Mouse (Mus musculus): ENCODE data around the gene Tnk2. TPM values are rescaled to one million over a fixed set of nuclear protein-coding genes. Genes with fewer than 3 reads are reported as not detected.

Gene Tnk2
- polyA plus RNA-seq, 1 experiment = 35.8 TPM

DNA sequence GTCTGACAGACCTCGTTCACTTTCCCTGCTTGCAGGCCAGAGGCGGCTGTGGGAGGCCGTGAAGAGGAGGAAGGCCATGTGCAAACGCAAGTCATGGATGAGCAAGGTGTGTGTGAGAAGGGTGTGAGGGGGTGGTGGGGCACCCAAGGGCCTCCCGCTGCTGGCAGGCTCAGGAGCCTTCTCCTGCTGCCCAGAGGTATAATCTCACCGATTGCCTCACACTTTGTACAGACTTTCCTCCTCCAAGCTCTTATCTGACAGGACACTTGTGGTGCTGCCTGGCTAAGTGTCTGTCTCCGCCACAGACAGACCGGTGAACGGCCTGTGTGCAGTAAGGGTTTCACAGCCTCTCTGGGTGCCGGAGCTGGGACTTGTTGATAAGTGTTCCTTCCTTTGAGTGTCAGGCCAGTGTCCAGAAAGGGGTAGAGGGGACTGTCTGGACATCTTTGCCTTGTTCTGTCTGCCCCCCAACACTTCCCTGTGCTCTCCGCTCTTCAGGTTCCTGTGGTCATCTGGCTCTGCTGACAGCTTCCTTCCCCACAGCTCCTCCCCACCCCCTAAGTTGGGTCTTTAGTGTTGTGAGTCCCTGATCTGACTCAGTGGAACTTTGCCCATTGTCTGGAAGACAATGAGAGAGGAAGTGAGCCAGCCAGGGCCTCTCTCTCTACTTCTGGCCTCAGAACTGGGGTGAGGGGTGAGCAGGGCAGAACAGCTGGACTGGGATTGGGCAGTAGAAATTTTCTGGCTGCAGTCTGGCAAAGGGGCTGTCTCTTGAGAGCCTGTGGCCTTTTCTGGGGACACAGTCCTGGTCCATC is 22.4 kb downstream of the Tnk2 start:
- Histone ChIP-seq H3K27me3 (replicated peaks; ENCODE audit: control insufficient read depth, insufficient read depth, low read length) (no peaks in the 10 kb centered on the region), H3K27ac (ENCODE audit: insufficient read depth, low read depth, low read length) (peak overlapping the region; percentile 43), H3K4me3 (ENCODE audit: insufficient read depth, low read depth, low read length) (no peak overlapping the region), H3K4me1 (ENCODE audit: control insufficient read depth, insufficient read depth, low read length) (peaks cover 4% of the 10 kb centered on the region; the same call in 1 of the 2 replicates), H3K36me3 (ENCODE audit: control insufficient read depth, insufficient read depth, low read length) (no peaks in the 10 kb centered on the region)
- DNase-seq = peak; percentile 79
- WGBS = 71% methylated on average over 11 of the region's 11 CpGs
- no peak for TF ChIP-seq POLR2A (IDR thresholded peaks at IDR 0.05; ENCODE audit: low read depth, low read length)
- TF ChIP-seq CTCF (conservative IDR thresholded peaks at IDR 0.05; ENCODE audit: insufficient read depth, insufficient read length, low read depth, low read length) = no peak

DNA sequence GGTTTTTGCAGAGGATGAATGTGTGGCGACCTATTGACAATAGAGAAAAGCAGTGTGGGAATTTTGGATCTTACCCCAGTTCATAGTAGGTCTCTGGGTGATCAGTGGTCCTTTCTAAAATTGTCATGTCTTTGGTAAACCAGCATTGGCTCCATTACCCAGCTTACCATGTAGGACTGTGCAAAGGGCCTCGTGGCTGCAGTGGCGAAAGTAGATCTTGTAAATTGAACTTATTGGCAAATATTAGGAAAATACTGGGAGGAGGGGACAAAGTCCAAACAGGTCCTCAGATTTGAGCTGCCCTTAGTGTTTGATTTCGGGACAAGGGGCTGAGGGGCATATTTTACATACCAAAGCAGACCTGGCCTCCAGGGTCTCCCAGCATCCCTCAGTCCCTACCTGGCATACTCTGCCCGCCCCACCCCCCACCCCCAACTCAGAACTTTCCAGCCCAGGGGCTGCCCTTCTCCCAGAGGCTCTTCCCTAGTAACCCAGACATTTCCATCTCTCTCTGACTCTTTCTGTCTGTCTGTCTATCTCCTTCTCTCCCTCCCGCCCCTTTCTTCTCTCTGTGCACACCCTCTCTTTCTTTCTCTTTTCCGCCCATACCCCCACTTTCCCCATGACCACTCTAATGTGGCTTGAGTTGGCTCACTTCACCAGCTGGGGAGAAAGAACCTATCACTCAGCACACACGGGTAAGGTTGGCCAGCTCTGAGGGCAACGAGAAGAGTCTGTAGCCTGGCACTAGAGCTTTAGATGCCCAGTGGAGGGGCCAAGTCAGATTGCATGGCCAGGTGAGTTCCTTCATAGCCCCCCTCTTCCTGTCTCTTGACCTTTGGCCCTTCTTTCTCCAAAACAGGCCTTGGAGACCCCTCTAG is 23.2 kb downstream of the Tnk2 start:
- Histone ChIP-seq H3K4me3 (ENCODE audit: insufficient read depth, low read depth, low read length) (no peak overlapping the region), H3K4me1 (ENCODE audit: control insufficient read depth, insufficient read depth, low read length) (no peaks in the 10 kb centered on the region), H3K36me3 (ENCODE audit: control insufficient read depth, insufficient read depth, low read length) (no peaks in the 10 kb centered on the region), H3K27me3 (replicated peaks; ENCODE audit: control insufficient read depth, insufficient read depth, low read length) (no peaks in the 10 kb centered on the region), H3K27ac (ENCODE audit: insufficient read depth, low read depth, low read length) (no peak overlapping the region)
- DNase-seq = no peak
- WGBS = 75% methylated on average over 9 of the region's 9 CpGs
- no peak for TF ChIP-seq CTCF (conservative IDR thresholded peaks at IDR 0.05; ENCODE audit: insufficient read depth, insufficient read length, low read depth, low read length)
- no peak for TF ChIP-seq POLR2A (IDR thresholded peaks at IDR 0.05; ENCODE audit: low read depth, low read length)

DNA sequence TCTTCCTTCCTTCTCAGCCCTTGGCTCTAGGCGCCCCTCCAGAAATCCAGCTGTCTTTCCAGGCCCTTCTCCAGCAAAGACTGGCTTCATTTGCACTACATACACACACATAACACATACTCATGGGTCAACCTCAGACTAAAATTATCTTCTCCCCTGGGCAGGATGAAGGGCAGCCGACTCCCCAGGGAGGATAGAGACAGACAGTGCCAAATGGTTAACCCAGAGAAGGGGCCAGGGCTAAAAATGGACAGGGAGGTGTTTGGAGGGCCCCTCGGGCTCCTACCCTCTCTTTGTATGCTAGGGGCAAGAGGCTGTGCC is 23.8 kb downstream of the Tnk2 start:
- WGBS = 74% methylated on average over 3 of the region's 3 CpGs
- H3K4me3 ChIP-seq (ENCODE audit: insufficient read depth, low read depth, low read length) = no peak overlapping the region
- no peaks in the 10 kb centered on the region for H3K36me3 ChIP-seq (ENCODE audit: control insufficient read depth, insufficient read depth, low read length)
- 0 out of 2 replicates have a peak, but pooled peaks cover 2% of the 10 kb centered on the region for H3K4me1 ChIP-seq (ENCODE audit: control insufficient read depth, insufficient read depth, low read length)
- no peaks in the 10 kb centered on the region for H3K27me3 ChIP-seq (replicated peaks; ENCODE audit: control insufficient read depth, insufficient read depth, low read length)
- no peak for DNase-seq
- H3K27ac ChIP-seq (ENCODE audit: insufficient read depth, low read depth, low read length) = no peak overlapping the region
- no peak for TF ChIP-seq CTCF (conservative IDR thresholded peaks at IDR 0.05; ENCODE audit: insufficient read depth, insufficient read length, low read depth, low read length)

DNA sequence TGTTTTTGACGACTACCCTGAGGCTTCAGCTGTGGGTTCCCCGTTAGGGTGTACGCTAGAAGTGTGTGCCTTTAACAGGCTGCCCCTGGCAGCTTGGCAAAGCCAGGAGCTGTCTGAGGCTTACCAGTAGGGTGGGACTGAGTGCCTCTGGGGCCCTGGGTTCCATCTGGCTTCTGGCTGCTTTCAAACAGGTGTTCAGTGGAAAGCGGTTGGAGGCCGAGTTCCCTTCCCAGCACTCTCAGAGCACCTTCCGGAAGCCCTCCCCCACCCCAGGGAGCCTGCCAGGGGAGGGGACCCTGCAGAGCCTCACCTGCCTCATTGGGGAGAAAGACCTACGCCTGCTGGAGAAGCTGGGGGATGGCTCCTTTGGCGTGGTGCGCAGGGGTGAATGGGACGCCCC is 24.4 kb downstream of the Tnk2 start:
- Histone ChIP-seq H3K4me1 (ENCODE audit: control insufficient read depth, insufficient read depth, low read length) (peaks cover 7% of the 10 kb centered on the region), H3K4me3 (ENCODE audit: insufficient read depth, low read depth, low read length) (no peak overlapping the region), H3K27me3 (replicated peaks; ENCODE audit: control insufficient read depth, insufficient read depth, low read length) (no peaks in the 10 kb centered on the region), H3K27ac (ENCODE audit: insufficient read depth, low read depth, low read length) (no peak overlapping the region), H3K36me3 (ENCODE audit: control insufficient read depth, insufficient read depth, low read length) (no peaks in the 10 kb centered on the region)
- WGBS = 86% methylated on average over 10 of the region's 10 CpGs
- DNase-seq = no peak
- TF ChIP-seq CTCF (conservative IDR thresholded peaks at IDR 0.05; ENCODE audit: insufficient read depth, insufficient read length, low read depth, low read length) (no peak), POLR2A (IDR thresholded peaks at IDR 0.05; ENCODE audit: low read depth, low read length) (no peak)

DNA sequence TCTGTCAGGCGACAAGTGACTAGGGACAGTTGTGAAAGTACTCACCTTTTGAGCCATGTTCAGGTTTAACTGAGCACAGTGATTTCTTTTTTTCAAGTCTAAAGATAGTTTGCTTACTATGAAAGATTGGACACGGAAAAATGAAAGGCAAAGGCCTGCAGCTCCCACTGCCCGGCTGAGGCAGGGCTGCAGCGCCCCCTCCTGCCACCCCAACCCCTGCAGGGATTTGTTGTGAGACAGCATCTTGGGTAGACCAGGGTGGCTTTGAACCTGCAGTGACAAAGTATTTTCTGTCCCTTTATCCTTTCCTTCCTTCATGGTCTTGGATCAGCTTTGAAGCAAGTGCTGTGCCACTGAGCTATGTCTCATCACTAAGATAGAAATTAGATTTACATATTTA is 24.8 kb downstream of the Tnk2 start:
- WGBS = 83% methylated on average over 4 of the region's 4 CpGs
- Histone ChIP-seq H3K4me1 (ENCODE audit: control insufficient read depth, insufficient read depth, low read length) (peaks cover 10% of the 10 kb centered on the region), H3K36me3 (ENCODE audit: control insufficient read depth, insufficient read depth, low read length) (no peaks in the 10 kb centered on the region), H3K27me3 (replicated peaks; ENCODE audit: control insufficient read depth, insufficient read depth, low read length) (no peaks in the 10 kb centered on the region), H3K27ac (ENCODE audit: insufficient read depth, low read depth, low read length) (no peak overlapping the region), H3K4me3 (ENCODE audit: insufficient read depth, low read depth, low read length) (no peak overlapping the region)
- TF ChIP-seq CTCF (conservative IDR thresholded peaks at IDR 0.05; ENCODE audit: insufficient read depth, insufficient read length, low read depth, low read length) (peak; percentile 14; the same call in 1 of the 2 replicates), POLR2A (IDR thresholded peaks at IDR 0.05; ENCODE audit: low read depth, low read length) (no peak)
- DNase-seq = no peak

DNA sequence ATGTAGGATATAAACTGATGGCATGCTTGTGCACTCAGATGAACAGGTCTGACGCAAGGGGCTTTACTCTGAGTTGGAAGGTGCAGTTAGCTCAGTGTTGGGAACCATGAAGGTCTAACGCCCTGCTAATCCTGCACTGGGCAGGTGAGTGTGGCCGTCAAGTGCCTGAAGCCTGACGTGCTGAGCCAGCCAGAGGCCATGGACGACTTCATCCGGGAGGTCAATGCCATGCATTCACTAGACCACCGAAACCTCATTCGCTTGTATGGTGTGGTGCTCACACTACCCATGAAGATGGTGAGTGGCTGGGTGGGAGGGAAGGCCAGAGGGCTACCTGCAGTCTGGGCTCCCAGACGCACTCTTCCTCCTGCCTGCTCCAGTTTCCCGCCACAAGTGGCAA is 25.6 kb downstream of the Tnk2 start:
- DNase-seq = no peak
- Histone ChIP-seq H3K27ac (ENCODE audit: insufficient read depth, low read depth, low read length) (no peak overlapping the region), H3K4me3 (ENCODE audit: insufficient read depth, low read depth, low read length) (no peak overlapping the region), H3K4me1 (ENCODE audit: control insufficient read depth, insufficient read depth, low read length) (peaks cover 10% of the 10 kb centered on the region), H3K27me3 (replicated peaks; ENCODE audit: control insufficient read depth, insufficient read depth, low read length) (no peaks in the 10 kb centered on the region), H3K36me3 (ENCODE audit: control insufficient read depth, insufficient read depth, low read length) (no peaks in the 10 kb centered on the region)
- WGBS = 91% methylated on average over 10 of the region's 10 CpGs
- no peak for TF ChIP-seq CTCF (conservative IDR thresholded peaks at IDR 0.05; ENCODE audit: insufficient read depth, insufficient read length, low read depth, low read length)
- no peak for TF ChIP-seq POLR2A (IDR thresholded peaks at IDR 0.05; ENCODE audit: low read depth, low read length)
